Mouse (Mus musculus): Measurements from ENCODE around the gene Scfd2.

The Scfd2 gene

DNA sequence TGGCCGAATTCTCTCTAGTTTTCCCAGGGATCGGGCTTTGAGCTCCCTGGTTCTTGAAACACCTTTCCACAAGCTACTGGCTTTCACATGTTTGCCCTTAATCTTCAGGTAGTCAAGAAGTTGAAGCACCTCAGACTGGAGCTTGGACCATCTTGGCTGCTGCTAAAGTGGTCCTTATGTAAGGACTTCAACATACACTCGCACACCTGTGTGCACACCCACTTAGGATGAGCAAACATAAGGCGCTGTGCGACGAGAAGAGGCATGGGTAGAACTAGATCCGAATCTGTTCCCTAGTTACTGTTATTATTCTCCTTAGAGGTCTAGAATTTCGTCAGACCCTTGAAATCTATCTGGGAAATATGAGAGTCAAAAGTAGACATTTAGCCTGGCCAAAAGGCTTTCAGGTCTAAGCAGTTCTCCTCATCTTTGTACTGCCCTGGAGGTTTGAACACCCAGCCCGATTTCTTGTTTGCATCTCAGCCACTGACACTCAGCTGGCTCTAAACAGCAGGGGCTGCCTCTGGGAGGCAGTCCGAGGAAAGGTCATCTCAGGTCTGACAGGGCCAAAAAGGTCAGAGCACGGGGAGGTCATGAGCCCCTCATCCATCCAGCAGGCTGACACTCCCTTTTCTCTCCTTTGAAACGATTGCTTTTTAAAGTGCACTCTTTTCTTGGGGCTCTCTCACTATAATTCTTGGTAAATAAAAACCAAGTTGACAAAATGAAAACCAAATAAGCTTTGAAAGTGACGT is 290.5 kb downstream of the Scfd2 start:
- no peak for DNase-seq (ENCODE audit: low spot score)

- DNase-seq (ENCODE audit: low spot score) = no peak
These were observed 291.3 kb downstream of the Scfd2 start for GRCm38 (mm10) chr5:74240298-74240697.

- no peak for DNase-seq (ENCODE audit: low spot score)
These were observed 292.2 kb downstream of the Scfd2 start for GRCm38 (mm10) chr5:74239369-74239768.

DNA sequence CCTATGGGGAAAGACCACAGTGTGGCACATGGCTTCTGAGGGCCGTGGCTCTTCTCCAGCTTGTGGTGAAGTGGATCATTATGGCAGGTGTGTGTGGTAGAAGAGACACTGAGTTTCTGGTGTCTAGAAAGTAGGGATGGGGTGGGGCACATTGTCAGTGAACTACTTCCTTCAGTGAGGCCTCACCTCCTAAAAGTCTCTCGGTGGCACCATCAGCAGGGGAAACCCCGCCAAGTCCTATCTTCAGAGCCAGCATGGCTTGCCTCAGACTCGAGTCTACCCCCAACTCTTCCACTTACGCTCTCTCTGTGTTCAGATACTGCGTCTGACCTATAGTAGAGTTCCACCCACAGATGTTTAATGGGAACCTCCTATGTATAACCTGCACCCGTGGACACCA is 297.8 kb downstream of the Scfd2 start:
- DNase-seq (ENCODE audit: low spot score) = no peak

DNA sequence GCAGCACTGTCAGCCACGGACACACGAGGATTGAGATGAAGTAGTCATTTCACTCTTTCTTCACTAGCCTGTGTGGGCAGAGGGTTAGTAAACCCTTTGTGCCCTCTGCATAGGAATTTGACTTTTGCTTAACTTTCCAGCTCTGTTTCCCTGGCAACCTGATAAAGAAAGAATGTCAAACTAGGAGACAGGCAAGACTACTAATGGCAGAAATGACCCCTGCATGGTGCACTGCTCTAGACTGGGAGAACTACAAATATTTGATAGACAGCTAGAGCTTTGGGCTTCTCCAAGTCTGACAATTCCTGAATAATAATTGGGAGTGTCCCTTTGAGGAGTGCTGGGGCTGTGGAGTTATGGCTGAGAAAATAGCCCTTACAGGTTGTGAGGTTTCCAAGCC is 301.0 kb downstream of the Scfd2 start:
- no peak for DNase-seq (ENCODE audit: low spot score)

GRCm38 (mm10) chr5:74229775-74230413 is 301.7 kb downstream of the Scfd2 start:
- DNase-seq (ENCODE audit: low spot score) = no peak

DNA sequence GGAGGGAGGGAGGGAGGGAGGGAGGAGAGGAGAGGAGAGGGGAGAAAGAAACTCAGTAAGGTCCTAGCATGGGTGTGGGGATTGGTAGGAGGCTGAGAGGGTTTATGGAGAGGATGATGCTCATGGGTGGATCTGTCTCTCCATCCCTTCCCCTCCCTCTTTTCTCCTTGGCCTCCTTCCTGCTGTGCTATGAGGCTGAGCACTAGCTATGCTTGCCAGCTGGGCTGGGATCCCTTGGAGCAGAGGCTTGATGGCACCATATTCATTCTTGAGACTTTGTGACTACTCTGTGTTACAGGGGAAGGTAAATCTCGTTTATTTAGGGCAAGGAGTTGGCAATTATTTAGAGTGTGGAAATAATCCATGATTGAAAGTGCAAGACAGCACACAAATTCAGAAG is 302.6 kb downstream of the Scfd2 start:
- no peak for DNase-seq (ENCODE audit: low spot score)

- no peak for DNase-seq (ENCODE audit: low spot score)
These were observed 304.2 kb downstream of the Scfd2 start for GRCm38 (mm10) chr5:74227352-74227751.

DNA sequence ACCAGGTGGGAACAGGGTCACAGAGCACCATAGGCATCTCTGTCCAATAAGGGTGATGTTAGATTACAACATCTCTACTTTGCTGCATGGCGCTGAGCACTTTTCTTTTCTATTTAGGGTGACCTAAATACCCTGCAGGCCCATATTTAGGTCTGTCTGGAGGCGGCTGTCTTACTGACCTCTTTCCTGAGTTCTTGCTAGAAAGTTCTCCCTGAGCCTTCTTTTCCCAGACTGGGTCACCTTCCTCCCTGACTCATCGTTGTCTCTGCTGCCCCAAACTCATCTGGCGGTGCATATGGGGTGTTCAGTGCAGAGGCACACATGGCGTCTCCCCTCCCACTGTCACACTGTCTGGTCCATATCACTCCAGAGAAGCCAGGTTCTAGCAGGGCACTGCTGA is 305.4 kb downstream of the Scfd2 start:
- DNase-seq (ENCODE audit: low spot score) = no peak

DNA sequence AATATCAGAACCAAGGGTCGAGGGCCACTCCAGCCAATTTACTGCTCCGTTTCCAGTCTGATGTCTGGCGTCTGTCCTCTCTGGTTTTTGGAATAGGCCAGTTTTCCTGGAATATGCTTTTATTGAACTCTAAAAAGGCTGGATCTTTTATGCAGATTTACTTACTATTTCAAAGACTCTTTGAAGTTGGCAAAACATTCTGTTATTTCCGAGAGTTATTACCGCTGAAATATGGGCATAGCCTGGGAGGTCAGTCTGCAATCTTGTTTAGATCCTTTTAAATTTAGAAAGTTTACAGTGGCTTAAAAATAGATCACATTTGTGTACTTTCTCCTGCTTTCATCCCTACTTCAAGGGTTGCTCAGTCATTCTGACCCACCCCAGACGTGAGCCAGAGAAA is 307.1 kb downstream of the Scfd2 start:
- DNase-seq (ENCODE audit: low spot score) = no peak

DNA sequence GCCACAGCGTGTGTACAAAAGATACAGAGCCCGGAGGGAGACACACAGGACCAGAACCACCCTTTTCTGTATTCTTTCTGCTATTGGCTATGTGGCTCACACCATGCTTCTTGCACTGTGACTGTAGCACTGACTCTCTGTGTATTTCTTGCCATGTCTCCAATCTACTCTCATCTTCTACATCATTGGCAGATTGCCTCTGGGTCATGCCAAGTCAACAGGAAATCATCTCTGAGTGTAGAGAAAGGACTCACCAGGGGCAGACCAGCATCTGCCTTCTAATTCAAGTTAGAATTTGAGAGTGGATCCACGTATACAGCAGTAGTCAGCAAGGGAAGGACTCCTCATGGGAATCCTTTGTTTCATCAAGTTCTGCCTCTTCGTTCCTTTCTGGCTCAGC is 308.9 kb downstream of the Scfd2 start:
- no peak for DNase-seq (ENCODE audit: low spot score)

DNA sequence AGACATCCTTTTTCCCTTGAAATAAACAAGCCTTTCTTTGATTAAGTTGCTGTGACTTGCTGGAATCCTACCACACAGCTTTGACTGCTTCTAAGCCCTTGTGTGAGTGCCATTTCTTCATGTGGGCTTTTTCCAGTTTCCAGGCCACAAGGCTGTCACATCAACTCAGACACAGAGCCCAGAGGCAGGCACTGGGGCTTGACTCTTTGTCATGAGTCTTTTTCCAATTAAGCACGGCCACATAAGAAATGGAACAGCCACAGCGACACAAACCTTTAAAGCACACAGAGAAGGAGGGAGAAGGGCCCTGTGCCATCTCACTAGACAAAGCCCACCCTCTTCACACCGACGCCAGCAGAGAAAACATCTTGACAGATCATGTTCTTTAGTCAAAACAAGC is 313.0 kb downstream of the Scfd2 start:
- no peak for DNase-seq (ENCODE audit: low spot score)

- no peak for DNase-seq (ENCODE audit: low spot score)
These were observed 316.4 kb downstream of the Scfd2 start for GRCm38 (mm10) chr5:74215125-74215524.

GRCm38 (mm10) chr5:74214501-74215110 is 317.0 kb downstream of the Scfd2 start:
- no peak for DNase-seq (ENCODE audit: low spot score)

DNA sequence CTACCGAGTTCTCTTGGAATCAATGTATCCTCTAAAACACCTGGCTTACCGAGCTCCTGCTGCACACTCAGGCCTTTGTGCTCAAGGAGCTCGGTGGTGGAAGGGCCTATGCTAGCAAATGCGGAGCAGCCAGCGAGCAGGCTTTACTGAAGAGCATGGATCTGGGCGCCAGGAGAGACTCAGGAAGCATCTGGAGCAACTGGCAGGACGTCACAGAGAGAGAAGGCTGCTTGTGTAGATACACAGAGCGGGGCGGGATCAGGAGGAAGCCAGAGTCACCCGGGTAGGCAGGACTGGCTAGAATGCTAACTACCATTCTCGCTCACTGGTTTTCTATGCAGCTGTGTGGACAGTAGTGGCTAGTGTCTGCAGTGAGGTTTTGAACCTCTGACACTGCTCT is 320.2 kb downstream of the Scfd2 start:
- no peak for DNase-seq (ENCODE audit: low spot score)

DNA sequence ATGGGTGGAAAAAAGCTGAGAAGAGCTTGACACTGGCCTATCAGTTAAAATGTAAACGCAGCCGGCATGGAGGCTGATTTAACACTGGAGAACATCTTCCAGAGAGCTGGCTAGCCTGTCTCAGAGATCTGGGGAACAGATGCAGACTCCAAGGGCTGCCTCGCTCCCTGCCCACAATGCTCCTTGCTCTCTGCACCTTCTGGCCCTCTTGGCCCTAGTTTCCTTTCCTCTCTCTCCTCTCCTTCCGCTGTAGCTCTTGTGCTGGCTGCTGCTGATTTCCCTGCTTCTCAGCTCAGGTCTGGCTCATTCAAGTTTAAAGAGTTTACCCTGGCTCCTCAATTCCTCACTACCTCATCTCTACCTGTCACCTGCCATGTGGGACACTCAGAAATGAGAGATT is 321.9 kb downstream of the Scfd2 start:
- no peak for DNase-seq (ENCODE audit: low spot score)

GRCm38 (mm10) chr5:74208438-74208837 is 323.1 kb downstream of the Scfd2 start:
- DNase-seq (ENCODE audit: low spot score) = no peak

GRCm38 (mm10) chr5:74207209-74207608 is 324.4 kb downstream of the Scfd2 start:
- no peak for DNase-seq (ENCODE audit: low spot score)

DNA sequence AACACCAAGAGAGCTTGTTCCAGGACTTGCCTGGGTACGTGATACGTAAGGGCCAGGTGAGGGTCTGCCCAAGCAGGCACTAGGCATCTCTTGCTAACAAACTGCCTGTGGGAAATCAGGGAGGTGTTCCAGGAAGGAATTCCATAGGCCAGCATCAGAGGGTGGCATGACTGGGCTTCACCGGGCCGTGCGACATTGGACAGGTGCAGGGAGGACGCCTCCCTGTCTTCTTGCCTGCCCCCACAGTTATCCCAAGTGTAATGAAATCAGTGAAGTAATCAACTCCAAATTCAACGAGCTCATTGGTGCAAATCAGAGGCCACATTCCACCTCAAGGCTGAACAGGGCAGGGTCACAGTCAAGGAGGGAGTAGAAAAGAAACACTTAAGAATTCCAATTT is 324.9 kb downstream of the Scfd2 start:
- DNase-seq (ENCODE audit: low spot score) = no peak

DNA sequence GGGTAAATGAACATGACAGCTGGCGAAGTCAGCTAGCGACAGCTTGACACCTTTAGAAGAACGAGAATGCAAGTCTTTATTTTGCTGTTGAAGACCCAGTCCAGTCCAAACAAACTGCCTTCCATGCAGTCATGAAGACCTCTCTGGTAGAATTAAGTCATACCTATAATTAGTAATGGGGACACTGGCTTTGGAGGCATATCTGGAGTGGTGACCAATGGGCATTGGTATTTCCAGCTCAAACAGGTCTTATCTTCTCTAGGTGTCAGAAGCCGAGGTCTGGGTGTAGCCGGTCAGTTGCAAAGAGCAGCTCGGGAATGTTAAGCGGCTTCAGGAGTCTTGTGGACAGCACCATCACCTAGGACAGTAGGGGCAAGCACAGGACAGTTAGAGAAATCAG is 325.5 kb downstream of the Scfd2 start:
- no peak for DNase-seq (ENCODE audit: low spot score)

GRCm38 (mm10) chr5:74205509-74205908 is 326.1 kb downstream of the Scfd2 start:
- peak; percentile 63 for DNase-seq (ENCODE audit: low spot score)

DNA sequence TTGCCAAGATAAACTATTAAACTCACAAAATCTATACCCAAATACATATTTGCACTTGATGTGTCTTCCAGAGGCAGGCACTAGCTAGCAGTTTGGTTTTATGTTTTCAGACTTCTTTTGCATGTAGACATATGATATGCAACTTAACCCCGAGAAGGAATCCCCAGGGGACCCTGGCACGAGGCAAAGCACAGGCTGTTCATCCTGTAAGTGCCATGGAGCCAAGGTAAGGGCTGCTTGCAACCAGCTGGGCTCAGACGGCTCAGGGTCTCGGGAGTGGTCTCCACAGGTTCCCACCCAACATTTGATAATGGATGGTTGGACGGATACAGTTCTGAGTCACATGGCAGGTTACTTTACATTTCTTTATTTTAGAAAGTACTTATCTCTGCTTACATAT is 327.1 kb downstream of the Scfd2 start:
- DNase-seq (ENCODE audit: low spot score) = no peak

DNA sequence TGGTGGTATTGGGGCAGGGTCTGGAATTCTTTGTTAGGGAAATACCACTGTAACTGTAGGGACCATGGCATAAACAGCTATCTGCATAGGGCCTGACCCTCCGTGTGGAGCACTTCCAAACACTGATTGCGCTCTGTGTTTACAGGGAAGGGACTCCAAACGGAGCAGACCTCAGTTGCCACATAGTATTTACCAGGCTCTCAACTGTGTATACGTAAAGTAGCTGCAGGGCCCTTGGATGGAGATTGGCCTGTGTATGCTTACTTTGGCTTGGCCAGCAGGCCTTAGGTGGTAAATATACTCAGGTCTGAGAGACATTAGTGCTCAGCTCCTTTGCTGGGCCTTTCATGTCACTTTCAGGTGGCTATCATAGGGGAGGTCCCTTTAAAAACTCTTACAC is 329.0 kb downstream of the Scfd2 start:
- DNase-seq (ENCODE audit: low spot score) = no peak

Data from testis, postnatal 10 days (tissue).